Mouse (Mus musculus) spleen, adult 2 months (tissue): ENCODE measurements around the gene Pin1. TPM values are rescaled to one million over a fixed set of nuclear protein-coding genes. Genes with fewer than 3 reads are reported as not detected.
"Not testable (repeated sequence)": the region's sequence is repeated elsewhere in the genome, so short reads cannot be mapped to it uniquely, and the experiment has no call there.

ENCODE experiments used
- DNase-seq, 2 experiments: peaks; one replicate each; pipeline versions ENCODE4 v3.0.0 to v3.0.0-alpha.2; 2012 to 2021; ENCODE audit warnings: low spot score in 2 of 2, low read depth in 1 of 2
- H3K27ac ChIP-seq: fragments of 200-500 bp; 2 replicates; pipeline ENCODE4 v1.5.1; 2012; ENCODE audit warnings: low read length, inconsistent platforms; ENCODE audit not compliant: insufficient read depth
- H3K27me3 ChIP-seq: fragments of 200-500 bp; 2 replicates; pipeline ENCODE4 v1.6.1; 2012; ENCODE audit warnings: mild to moderate bottlenecking, moderate library complexity, low read length, inconsistent platforms; ENCODE audit not compliant: control insufficient read depth, insufficient read depth
- H3K36me3 ChIP-seq: fragments of 200-500 bp; 2 replicates; pipeline ENCODE4 v1.6.1; 2012; ENCODE audit warnings: mild to moderate bottlenecking, low read length, inconsistent platforms; ENCODE audit not compliant: control insufficient read depth, insufficient read depth
- H3K4me1 ChIP-seq: fragments of 200-500 bp; 2 replicates; pipeline ENCODE4 v1.6.1; 2011; ENCODE audit warnings: inconsistent platforms; ENCODE audit not compliant: control insufficient read depth, insufficient read depth, insufficient read length
- H3K4me3 ChIP-seq: fragments of 200-500 bp; 2 replicates; pipeline ENCODE4 v1.5.1; 2011; ENCODE audit warnings: mild to moderate bottlenecking, inconsistent platforms; ENCODE audit not compliant: insufficient read depth, insufficient read length; ENCODE audit errors: extremely low read depth
- CTCF ChIP-seq: fragments of 200-500 bp; IDR thresholded peaks from 2 replicates; pipeline ENCODE4 v1.5.1; 2011; ENCODE audit warnings: mild to moderate bottlenecking, inconsistent platforms; ENCODE audit not compliant: insufficient read depth, insufficient read length, insufficient replicate concordance; ENCODE audit errors: extremely low read depth
- POLR2A ChIP-seq: fragments of 200-500 bp; IDR thresholded peaks from 2 replicates; pipeline ENCODE4 v1.6.1; 2011; ENCODE audit warnings: low read depth, low read length, inconsistent platforms
- WGBS: fragments of 180-500 bp; shearing (Covaris S2); methylation state at CpG from one replicate; pipeline ENCODE4 v1.1.7; 2018; 5-methylcytosine and 5-hydroxymethylcytosine counted together
- polyA plus RNA-seq: library from polyadenylated mRNA; depleted of rRNA; stranded (reverse); fragments of >200 nt; gene quantifications from 2 replicates; pipeline ENCODE4 v1.2.3, GENCODE M21; 2012

The Pin1 gene
- polyA plus RNA-seq, 1 experiment = 11.3 TPM

DNA sequence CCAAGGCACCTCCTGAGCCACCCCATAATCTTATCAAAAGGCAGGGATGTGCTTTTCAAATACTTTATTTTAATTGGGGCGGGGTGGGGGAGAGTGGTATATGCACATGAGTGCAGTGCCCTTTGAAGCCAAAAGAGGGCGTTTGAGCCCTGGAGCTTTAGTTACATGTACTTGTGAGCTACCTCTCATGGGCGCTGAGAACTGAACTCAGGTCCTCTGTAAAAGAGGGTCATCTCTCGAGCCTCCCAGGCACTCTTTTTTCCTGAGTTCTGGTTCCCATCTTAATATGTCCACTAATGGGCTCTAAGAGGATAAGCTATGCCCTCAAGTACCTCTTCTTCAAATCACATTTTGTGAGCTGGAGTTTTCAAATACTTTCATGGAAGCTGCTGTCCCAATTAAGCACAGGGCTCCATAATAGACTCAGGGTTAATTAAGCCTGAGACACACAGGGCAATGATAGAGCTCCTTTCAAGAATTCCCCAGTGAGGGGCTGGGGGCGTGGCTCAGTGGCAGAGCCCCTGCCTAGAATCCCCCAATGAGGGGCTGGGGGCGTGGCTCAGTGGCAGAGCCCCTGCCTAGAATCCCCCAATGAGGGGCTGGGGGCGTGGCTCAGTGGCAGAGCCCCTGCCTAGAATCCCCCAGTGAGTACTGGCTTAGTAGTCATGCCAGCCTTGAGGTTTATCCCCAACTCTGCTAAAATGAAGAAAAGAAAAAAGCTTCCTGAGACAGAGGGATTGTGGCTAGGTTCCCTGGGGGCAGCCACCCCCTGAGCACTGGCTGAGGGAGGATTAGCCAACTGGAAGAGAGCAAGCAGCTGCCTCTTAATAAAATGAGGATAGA, 29.9 kb downstream of the Pin1 start:
- no peaks in the 10 kb centered on the region for H3K36me3 ChIP-seq
- no peak for DNase-seq
- no peaks in the 10 kb centered on the region for H3K4me1 ChIP-seq
- WGBS = 62% methylated on average over 6 of the region's 7 CpGs
- H3K27ac ChIP-seq = no peak overlapping the region
- no peak overlapping the region for H3K4me3 ChIP-seq
- H3K27me3 ChIP-seq = no peaks in the 10 kb centered on the region
- TF ChIP-seq POLR2A (no peak), CTCF (no peak)

GRCm38 (mm10) chr9:20682389-20682722, 30.5 kb downstream of the Pin1 start:
- 72% methylated on average over 2 of the region's 2 CpGs for WGBS

GRCm38 (mm10) chr9:20685081-20685861, 33.4 kb downstream of the Pin1 start:
- 56% methylated on average over 17 of the region's 17 CpGs for WGBS
- no peaks in the 10 kb centered on the region for H3K4me1 ChIP-seq
- no peak overlapping the region for H3K27ac ChIP-seq
- H3K4me3 ChIP-seq = no peak overlapping the region
- H3K36me3 ChIP-seq = no peaks in the 10 kb centered on the region
- no peak for TF ChIP-seq CTCF
- TF ChIP-seq POLR2A = no peak
- no peak for DNase-seq
- no peaks in the 10 kb centered on the region for H3K27me3 ChIP-seq

More at GRCm38 (mm10) chr9:20682389-20682722, 30.5 kb downstream of the Pin1 start:
- Histone ChIP-seq H3K27ac (no peak overlapping the region), H3K4me1 (no peaks in the 10 kb centered on the region), H3K36me3 (no peaks in the 10 kb centered on the region), H3K27me3 (no peaks in the 10 kb centered on the region), H3K4me3 (no peak overlapping the region)
- no peak for DNase-seq
- TF ChIP-seq CTCF (no peak), POLR2A (no peak)

- no peak for TF ChIP-seq POLR2A
- TF ChIP-seq CTCF = no peak
- Histone ChIP-seq H3K27ac (no peak overlapping the region), H3K27me3 (no peaks in the 10 kb centered on the region), H3K36me3 (no peaks in the 10 kb centered on the region), H3K4me3 (no peak overlapping the region), H3K4me1 (no peaks in the 10 kb centered on the region)
- no peak for DNase-seq
- WGBS = no CpG with 5 or more reads among the region's 1 CpGs
Observed at GRCm38 (mm10) chr9:20689403-20689802, 37.5 kb downstream of the Pin1 start.

DNA sequence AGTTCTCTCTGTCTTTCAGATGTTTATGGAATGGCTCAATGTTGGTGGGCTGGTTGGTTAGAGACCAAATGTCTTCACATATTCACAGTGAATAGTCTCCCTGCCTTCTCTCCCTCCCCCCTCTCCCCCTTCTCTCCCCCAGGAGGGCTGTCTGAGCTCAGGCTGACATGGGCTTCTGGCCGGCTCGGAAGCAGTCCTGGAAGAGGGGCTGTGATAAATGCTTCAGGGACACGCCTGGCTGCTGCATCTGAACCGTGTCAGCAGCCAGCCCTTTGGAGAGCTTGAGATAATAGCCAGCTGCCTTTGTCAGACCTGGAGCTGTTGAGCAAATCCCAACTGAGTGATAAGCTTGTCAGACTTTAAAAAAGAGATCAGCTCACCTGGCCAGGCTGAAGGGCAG, 38.0 kb downstream of the Pin1 start:
- no peak overlapping the region for H3K27ac ChIP-seq
- H3K4me3 ChIP-seq = no peak overlapping the region
- H3K4me1 ChIP-seq = no peaks in the 10 kb centered on the region
- 0 out of 2 replicates have a peak, but pooled peaks cover 1% of the 10 kb centered on the region for H3K27me3 ChIP-seq
- no peaks in the 10 kb centered on the region for H3K36me3 ChIP-seq
- TF ChIP-seq CTCF (no peak), POLR2A (no peak)
- 25% methylated on average over 4 of the region's 4 CpGs for WGBS
- no peak for DNase-seq

DNA sequence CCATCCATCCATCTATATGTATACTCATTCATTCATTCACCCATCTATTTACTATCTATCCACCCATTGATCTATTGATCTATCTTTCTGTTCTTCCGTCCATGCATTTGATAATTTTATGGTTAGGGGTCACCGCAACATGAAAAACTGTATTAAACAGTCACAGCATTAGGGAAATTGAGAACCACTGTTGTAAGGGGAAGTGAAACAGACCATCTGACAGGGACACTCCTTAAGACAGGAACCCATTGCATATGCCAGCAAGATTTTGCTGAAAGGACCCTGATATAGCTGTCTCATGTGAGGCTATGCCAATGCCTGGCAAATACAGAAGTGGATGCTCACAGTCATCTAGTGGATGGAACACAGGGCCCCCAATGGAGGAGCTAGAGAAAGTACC, 38.6 kb downstream of the Pin1 start:
- not testable (repeated sequence) for H3K36me3 ChIP-seq, H3K27me3 ChIP-seq, H3K4me3 ChIP-seq, H3K4me1 ChIP-seq, H3K27ac ChIP-seq, DNase-seq
- 65% methylated on average over 2 of the region's 2 CpGs for WGBS

GRCm38 (mm10) chr9:20692863-20693262, 41.0 kb downstream of the Pin1 start:
- H3K4me1 ChIP-seq = no peaks in the 10 kb centered on the region
- peaks cover 8% of the 10 kb centered on the region for H3K27me3 ChIP-seq
- H3K4me3 ChIP-seq = no peak overlapping the region
- DNase-seq = no peak
- no peaks in the 10 kb centered on the region for H3K36me3 ChIP-seq
- WGBS = 90% methylated on average over 3 of the region's 3 CpGs
- H3K27ac ChIP-seq = no peak overlapping the region
- TF ChIP-seq CTCF (no peak), POLR2A (no peak)
